Mouse (Mus musculus): ENCODE data around the gene Rtp4. TPM values are rescaled to one million over a fixed set of nuclear protein-coding genes. Genes with fewer than 3 reads are reported as not detected.

Rtp4 gene
- total RNA-seq (2014; fragmentation: Nextera tagmentation): 1.7 and 2.0 TPM in 2 replicates
- 2.2 and 3.6 TPM in 2 replicates for total RNA-seq (2017)

GRCm38 (mm10) chr16:23520235-23520871 is at the start of gene Rtp4, which contains the start of gene Masp1:
Gene Rtp4 (plus strand): TSS chr16:23520291.
Gene Masp1 (minus strand): TSS chr16:23520815.
- ATAC-seq (replicated peaks; ENCODE audit: poor library complexity, severe bottlenecking): no peak

- ATAC-seq (replicated peaks; ENCODE audit: poor library complexity, severe bottlenecking): no peak
Observed at GRCm38 (mm10) chr16:23471551-23471950, 48.5 kb upstream of the Rtp4 start.

GRCm38 (mm10) chr16:23472046-23472445 is 48.0 kb upstream of the Rtp4 start:
- ATAC-seq (replicated peaks; ENCODE audit: poor library complexity, severe bottlenecking): no peak

- ATAC-seq (replicated peaks; ENCODE audit: poor library complexity, severe bottlenecking): no peak
Observed at GRCm38 (mm10) chr16:23475651-23476050, 44.4 kb upstream of the Rtp4 start.

GRCm38 (mm10) chr16:23476598-23476997 is 43.5 kb upstream of the Rtp4 start:
- ATAC-seq (replicated peaks; ENCODE audit: poor library complexity, severe bottlenecking): no peak

- ATAC-seq (replicated peaks; ENCODE audit: poor library complexity, severe bottlenecking): no peak
Observed at GRCm38 (mm10) chr16:23479872-23480603, 40.1 kb upstream of the Rtp4 start.

- ATAC-seq (replicated peaks; ENCODE audit: poor library complexity, severe bottlenecking): no peak
Observed at GRCm38 (mm10) chr16:23482218-23482617, 37.9 kb upstream of the Rtp4 start.

GRCm38 (mm10) chr16:23482846-23483245 is 37.2 kb upstream of the Rtp4 start:
- ATAC-seq (replicated peaks; ENCODE audit: poor library complexity, severe bottlenecking): no peak

- no peak for ATAC-seq (replicated peaks; ENCODE audit: poor library complexity, severe bottlenecking)
Observed at GRCm38 (mm10) chr16:23483292-23483691, 36.8 kb upstream of the Rtp4 start.

- peak; percentile 27 for ATAC-seq (replicated peaks; ENCODE audit: poor library complexity, severe bottlenecking)
Observed at GRCm38 (mm10) chr16:23492783-23493182, 27.3 kb upstream of the Rtp4 start.

GRCm38 (mm10) chr16:23496245-23496924 is 23.7 kb upstream of the Rtp4 start:
- no peak for ATAC-seq (replicated peaks; ENCODE audit: poor library complexity, severe bottlenecking)

GRCm38 (mm10) chr16:23497440-23497839 is 22.7 kb upstream of the Rtp4 start:
- ATAC-seq (replicated peaks; ENCODE audit: poor library complexity, severe bottlenecking): no peak

GRCm38 (mm10) chr16:23497881-23498280 is 22.2 kb upstream of the Rtp4 start:
- no peak for ATAC-seq (replicated peaks; ENCODE audit: poor library complexity, severe bottlenecking)

- ATAC-seq (replicated peaks; ENCODE audit: poor library complexity, severe bottlenecking): no peak
Observed at GRCm38 (mm10) chr16:23498691-23499131, 21.4 kb upstream of the Rtp4 start.

- no peak for ATAC-seq (replicated peaks; ENCODE audit: poor library complexity, severe bottlenecking)
Observed at GRCm38 (mm10) chr16:23500558-23500957, 19.5 kb upstream of the Rtp4 start.

GRCm38 (mm10) chr16:23501288-23501687 is 18.8 kb upstream of the Rtp4 start:
- no peak for ATAC-seq (replicated peaks; ENCODE audit: poor library complexity, severe bottlenecking)

- ATAC-seq (replicated peaks; ENCODE audit: poor library complexity, severe bottlenecking): no peak
Observed at GRCm38 (mm10) chr16:23502478-23502877, 17.6 kb upstream of the Rtp4 start.

GRCm38 (mm10) chr16:23503351-23503750 is 16.7 kb upstream of the Rtp4 start:
- ATAC-seq (replicated peaks; ENCODE audit: poor library complexity, severe bottlenecking): no peak

- ATAC-seq (replicated peaks; ENCODE audit: poor library complexity, severe bottlenecking): no peak
Observed at GRCm38 (mm10) chr16:23504320-23504744, 15.8 kb upstream of the Rtp4 start.

GRCm38 (mm10) chr16:23505904-23506687 is 14.0 kb upstream of the Rtp4 start:
- peak; percentile 56 for ATAC-seq (replicated peaks; ENCODE audit: poor library complexity, severe bottlenecking)
